Mouse (Mus musculus) cortical plate, adult 2 months (tissue): ENCODE results near the gene Bcl2l12.

Experiments
- CTCF ChIP-seq: fragments of 200-500 bp; IDR thresholded peaks from 2 replicates; pipeline ENCODE4 v1.5.1; 2011; ENCODE audit warnings: mild to moderate bottlenecking, control low read depth, low read length; ENCODE audit not compliant: insufficient read depth; ENCODE audit errors: extremely low read depth
- POLR2A ChIP-seq: fragments of 200-500 bp; IDR thresholded peaks from 2 replicates; pipeline ENCODE4 v1.6.1; 2011; ENCODE audit warnings: mild to moderate bottlenecking, low read length, control low read depth; ENCODE audit not compliant: insufficient read depth; ENCODE audit errors: extremely low read depth

- TF ChIP-seq POLR2A (no peak), CTCF (no peak)
These were observed 55.6 kb downstream of the Bcl2l12 start, which contains the start of gene Tsks for GRCm38 (mm10) chr7:44942904-44943303.
